Mouse (Mus musculus) C2C12 (cell line): Measurements from ENCODE around the gene Ddx51. TPM values are rescaled to one million over a fixed set of nuclear protein-coding genes. Genes with fewer than 3 reads are reported as not detected.

ENCODE experiments used
- H3K27me3 ChIP-seq: one replicate; pipeline ENCODE4 v1.6.1; 2011; ENCODE audit not compliant: control insufficient read depth, insufficient read depth, insufficient read length
- H3K36me3 ChIP-seq: one replicate; pipeline ENCODE4 v1.6.1; 2011; ENCODE audit not compliant: control insufficient read depth, insufficient read depth
- H3K4me3 ChIP-seq: one replicate; pipeline ENCODE4 v1.5.1; 2011; ENCODE audit warnings: mild to moderate bottlenecking, control low read depth; ENCODE audit not compliant: poor library complexity, insufficient read depth, severe bottlenecking
- H3K79me2 ChIP-seq: one replicate; pipeline ENCODE4 v1.6.1; 2011; ENCODE audit not compliant: control insufficient read depth, insufficient read depth
- H3K79me3 ChIP-seq: one replicate; pipeline ENCODE4 v1.6.1; 2011; ENCODE audit warnings: low read depth, control low read depth
- H3ac ChIP-seq: one replicate; pipeline ENCODE3; 2011; ENCODE audit warnings: low read depth; ENCODE audit not compliant: control insufficient read depth, insufficient read length
- CEBPB ChIP-seq: IDR thresholded peaks from one replicate; pipeline ENCODE4 v1.6.1; 2011; ENCODE audit warnings: low read depth, mild to moderate bottlenecking, control low read depth, moderate library complexity
- CTCF ChIP-seq: IDR thresholded peaks from one replicate; pipeline ENCODE4 v1.5.1; 2011; ENCODE audit not compliant: control insufficient read depth, insufficient read depth, insufficient read length
- FOSL1 ChIP-seq: IDR thresholded peaks from one replicate; pipeline ENCODE4 v1.8.0; 2011; ENCODE audit warnings: mild to moderate bottlenecking, low read length; ENCODE audit not compliant: poor library complexity, insufficient read depth, severe bottlenecking
- MAX ChIP-seq: IDR thresholded peaks from one replicate; pipeline ENCODE4 v1.6.1; 2011; ENCODE audit warnings: mild to moderate bottlenecking, control low read depth
- MYOD1 ChIP-seq: IDR thresholded peaks from one replicate; pipeline ENCODE4 v1.6.1; 2011; ENCODE audit warnings: low read depth; ENCODE audit not compliant: control insufficient read depth, insufficient read length
- MYOG ChIP-seq: IDR thresholded peaks from one replicate; pipeline ENCODE4 v1.6.1; 2011; ENCODE audit not compliant: control insufficient read depth, insufficient read length; ENCODE audit errors: extremely low read depth
- USF1 ChIP-seq: IDR thresholded peaks from one replicate; pipeline ENCODE4 v1.6.1; 2011; ENCODE audit warnings: low read depth, mild to moderate bottlenecking, control low read depth, moderate library complexity
- microRNA-seq: library from miRNA; unstranded; fragments of <30 nt; microRNA quantifications from one replicate; pipeline ENCODE4, GENCODE M21; 2019; ENCODE audit warnings: borderline microRNAs expressed
- polyA plus RNA-seq: library from polyadenylated mRNA; unstranded; fragments of >200 nt; fragmentation: generic; extraction: Trizol; gene quantifications from one replicate; pipeline ENCODE4 v1.2.1, GENCODE M21; 2012; ENCODE audit warnings: missing spikeins

Gene Ddx51
- polyA plus RNA-seq, 1 experiment = 14.8 TPM

DNA sequence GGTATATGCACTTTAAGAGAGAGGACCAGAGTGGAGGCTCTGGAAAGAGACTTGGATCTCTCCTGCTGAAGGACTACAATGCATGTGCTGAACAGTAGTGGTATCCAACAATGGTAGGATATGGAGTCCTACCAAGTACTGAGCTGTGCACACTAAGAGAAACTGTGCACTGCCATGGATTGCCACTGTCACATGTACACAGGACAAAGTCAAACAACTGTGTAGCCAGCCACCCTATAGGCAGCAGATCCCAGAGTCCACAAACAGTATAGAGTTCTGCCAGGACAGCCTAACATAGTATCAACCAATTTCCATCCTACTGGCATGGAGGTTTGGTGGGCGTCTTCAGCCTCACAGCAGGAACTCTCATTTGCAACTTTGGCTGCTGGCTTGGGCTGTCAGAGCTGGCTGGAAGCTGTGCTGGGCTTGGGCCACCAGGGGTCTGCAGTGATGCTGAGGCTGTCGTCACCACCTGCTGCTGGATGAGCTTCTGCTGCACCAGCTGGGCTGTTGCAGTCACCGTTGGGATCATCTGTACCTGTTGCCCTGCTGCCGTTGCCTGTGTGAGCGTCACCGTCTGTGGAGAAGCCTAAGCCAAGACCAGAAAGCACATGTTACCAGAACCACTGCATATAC lies 12.4 kb downstream of the Ddx51 start:
- H3K27me3 ChIP-seq = no peaks in the 10 kb centered on the region
- H3K36me3 ChIP-seq = peaks cover 61% of the 10 kb centered on the region
- H3K4me3 ChIP-seq = no peak overlapping the region
- peaks cover 9% of the 10 kb centered on the region for H3K79me2 ChIP-seq
- H3ac ChIP-seq = no peak overlapping the region
- peaks cover 5% of the 10 kb centered on the region for H3K79me3 ChIP-seq
- TF ChIP-seq MAX = no peak
- no peak for TF ChIP-seq FOSL1
- TF ChIP-seq USF1 = no peak

DNA sequence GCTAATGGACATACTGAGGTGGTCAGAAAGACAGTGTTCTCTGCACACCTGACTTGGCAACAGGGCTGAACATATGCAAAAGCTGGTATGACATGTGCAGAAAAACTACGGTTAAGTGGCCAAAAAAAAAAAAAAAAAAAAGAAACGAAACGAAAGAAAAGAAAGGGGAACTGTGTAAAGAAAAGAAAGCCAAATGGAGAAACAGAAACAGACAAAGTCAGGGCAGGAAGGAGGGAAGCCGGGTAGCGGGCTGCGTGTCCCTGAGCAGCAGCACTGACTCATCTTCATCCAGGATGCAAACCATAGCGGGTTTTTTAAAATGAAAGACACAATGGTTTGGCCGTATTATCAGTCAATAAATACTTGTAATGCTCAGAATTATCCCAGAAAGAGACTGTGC lies 28.8 kb downstream of the Ddx51 start:
- Histone ChIP-seq H3K36me3 (peaks cover 83% of the 10 kb centered on the region), H3ac (no peak overlapping the region)
- TF ChIP-seq USF1 = no peak
- no peak for TF ChIP-seq MYOG
- no peak for TF ChIP-seq CTCF
- no peak for TF ChIP-seq MYOD1
- TF ChIP-seq CEBPB = no peak
- no peak for TF ChIP-seq FOSL1
- no peak for TF ChIP-seq MAX

DNA sequence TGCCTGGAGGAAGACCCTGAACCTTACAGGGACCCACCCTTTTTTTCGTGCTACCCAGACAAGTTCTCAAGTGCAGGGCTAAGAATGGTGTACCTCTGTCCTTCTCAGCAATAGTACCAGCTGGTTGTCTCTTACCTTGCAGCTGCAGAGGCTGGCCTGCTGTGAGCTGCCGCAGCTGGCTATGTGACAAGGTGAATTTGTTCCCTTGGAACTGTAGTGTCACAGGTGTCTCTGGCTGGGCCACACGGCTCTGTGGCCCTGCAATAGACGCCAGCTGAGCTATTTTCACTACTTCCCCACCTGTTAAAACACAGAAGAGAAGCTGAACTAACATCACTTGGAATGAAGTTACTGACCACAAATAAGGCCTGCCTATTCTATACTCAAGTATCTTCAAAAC lies 45.4 kb downstream of the Ddx51 start:
- Histone ChIP-seq H3K79me3 (no peaks in the 10 kb centered on the region), H3K27me3 (no peaks in the 10 kb centered on the region), H3K36me3 (peaks cover 89% of the 10 kb centered on the region), H3K79me2 (no peaks in the 10 kb centered on the region), H3ac (no peak overlapping the region), H3K4me3 (no peak overlapping the region)
- TF ChIP-seq MYOG (no peak), CTCF (no peak), FOSL1 (no peak), CEBPB (no peak), USF1 (no peak), MAX (no peak), MYOD1 (no peak)

More for the DNA sequence above, 28.8 kb downstream of the Ddx51 start:
- no peaks in the 10 kb centered on the region for H3K27me3 ChIP-seq
- H3K79me3 ChIP-seq = no peaks in the 10 kb centered on the region
- no peaks in the 10 kb centered on the region for H3K79me2 ChIP-seq
- H3K4me3 ChIP-seq = no peak overlapping the region

DNA sequence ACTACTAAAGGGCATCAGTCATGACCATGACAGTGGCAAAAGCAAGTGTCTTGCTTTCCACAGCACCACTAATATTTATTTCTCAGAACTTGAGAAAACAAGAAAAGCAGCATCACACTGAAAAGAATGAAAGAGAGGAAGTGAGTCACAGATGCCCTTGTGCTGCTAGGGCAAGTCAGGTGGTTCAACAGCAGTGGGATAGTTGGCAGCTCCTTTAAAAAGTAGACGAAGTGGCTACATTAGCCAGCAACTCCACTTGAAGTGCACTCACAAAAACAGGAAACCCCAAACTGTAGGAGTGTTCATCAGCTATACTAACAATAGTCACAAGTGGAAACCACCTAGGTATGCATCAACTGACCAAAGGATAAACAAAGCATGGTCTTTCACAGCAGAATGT lies 50.8 kb downstream of the Ddx51 start:
- TF ChIP-seq CEBPB = no peak
- no peak for TF ChIP-seq FOSL1
- no peak for TF ChIP-seq USF1
- TF ChIP-seq MYOD1 = no peak
- no peak for TF ChIP-seq MYOG
- no peak for TF ChIP-seq CTCF
- no peak for TF ChIP-seq MAX
- Histone ChIP-seq H3K79me3 (no peaks in the 10 kb centered on the region), H3ac (no peak overlapping the region), H3K27me3 (no peaks in the 10 kb centered on the region), H3K36me3 (peaks cover 82% of the 10 kb centered on the region), H3K4me3 (no peak overlapping the region), H3K79me2 (no peaks in the 10 kb centered on the region)

DNA sequence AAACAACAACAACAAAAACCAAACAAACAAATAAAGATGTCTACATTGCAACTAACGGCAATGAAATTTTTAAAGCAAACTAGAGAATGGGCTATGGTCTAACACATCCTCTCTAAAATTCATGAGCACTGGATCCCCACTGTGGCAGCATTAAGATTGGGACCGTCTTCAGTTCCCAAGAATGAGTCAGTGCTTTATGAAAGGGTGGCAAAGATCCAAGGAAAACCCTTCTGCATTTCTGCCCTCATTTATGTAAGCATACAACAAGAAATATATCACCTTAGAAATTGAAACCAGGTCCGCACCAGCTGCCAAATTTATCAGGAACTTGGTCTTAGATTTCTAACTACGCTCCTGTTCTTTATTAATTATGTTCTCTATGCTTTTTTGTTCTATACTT lies 56.0 kb downstream of the Ddx51 start:
- TF ChIP-seq MYOD1 (no peak), USF1 (no peak), FOSL1 (no peak), CEBPB (no peak), CTCF (no peak), MYOG (no peak), MAX (no peak)
- H3K79me3 ChIP-seq = peaks cover 4% of the 10 kb centered on the region
- no peaks in the 10 kb centered on the region for H3K27me3 ChIP-seq
- peaks cover 73% of the 10 kb centered on the region for H3K36me3 ChIP-seq
- H3K79me2 ChIP-seq = peaks cover 6% of the 10 kb centered on the region
- no peak overlapping the region for H3ac ChIP-seq
- H3K4me3 ChIP-seq = no peak overlapping the region

Small RNAs within 50 kb of the gene (microRNA-seq; reads per million reads assigned to microRNA genes)
- 1.00 reads per million, percentile 22 among the genes with 10 or more reads in this experiment for gene Mir7026

Other genes with a start within 250 kb of the Ddx51 start
- 17.6 TPM for gene Fbrsl1, start 204.9 kb upstream of the Ddx51 start, polyA plus RNA-seq
- 0.02 TPM for gene Galnt9, start 109.1 kb upstream of the Ddx51 start, polyA plus RNA-seq
- 51.7 TPM for gene Noc4l, start within 50 bp of the Ddx51 start, polyA plus RNA-seq
- 23.6 TPM for gene Ep400, start 117.3 kb downstream of the Ddx51 start, polyA plus RNA-seq
- gene Pus1, start 127.2 kb downstream of the Ddx51 start, polyA plus RNA-seq = 62.3 TPM
- gene Ulk1, start 156.6 kb downstream of the Ddx51 start, polyA plus RNA-seq = 13.6 TPM
- gene Hscb, start 186.3 kb downstream of the Ddx51 start, polyA plus RNA-seq = 12.2 TPM
- gene Chek2, start 186.5 kb downstream of the Ddx51 start, polyA plus RNA-seq = 8.2 TPM
- gene Ttc28, start 226.4 kb downstream of the Ddx51 start, polyA plus RNA-seq = 3.4 TPM